Mouse (Mus musculus) heart, embryonic 10.5 days (tissue): ENCODE results near the gene Dcaf11. TPM values are rescaled to one million over a fixed set of nuclear protein-coding genes. Genes with fewer than 3 reads are reported as not detected.
A peak's percentile ranks its signal among the peaks of the same experiment; 100 is the strongest.

Experiments used
- DNase-seq: peaks from one replicate; pipeline ENCODE4 v3.0.0-alpha.2; 2017; ENCODE audit warnings: low spot score
- H3K27ac ChIP-seq: fragments of 300-500 bp; sonication (generic); 2 replicates; pipeline ENCODE4 v1.5.1; 2016; ENCODE audit warnings: mild to moderate bottlenecking
- H3K27me3 ChIP-seq: fragments of 300-500 bp; sonication (generic); 2 replicates; pipeline ENCODE4 v1.6.1; 2016; ENCODE audit warnings: mild to moderate bottlenecking; ENCODE audit not compliant: poor library complexity, insufficient read depth, severe bottlenecking
- H3K36me3 ChIP-seq: fragments of 300-500 bp; sonication (generic); 2 replicates; pipeline ENCODE4 v1.6.1; 2016; ENCODE audit warnings: mild to moderate bottlenecking, moderate library complexity
- H3K4me1 ChIP-seq: fragments of 300-500 bp; sonication (generic); 2 replicates; pipeline ENCODE4 v1.6.1; 2016; ENCODE audit warnings: mild to moderate bottlenecking
- H3K4me3 ChIP-seq: fragments of 300-500 bp; sonication (generic); 2 replicates; pipeline ENCODE4 v1.5.1; 2016; ENCODE audit warnings: mild to moderate bottlenecking, moderate library complexity
- H3K9me3 ChIP-seq: fragments of 300-500 bp; sonication (generic); 2 replicates; pipeline ENCODE4 v1.6.1; 2016; ENCODE audit warnings: mild to moderate bottlenecking, moderate library complexity
- WGBS: fragments of 180-500 bp; shearing (Covaris S2); methylation state at CpG from one replicate; pipeline ENCODE4 v1.1.7; 2016; 5-methylcytosine and 5-hydroxymethylcytosine counted together
- polyA plus RNA-seq: library from polyadenylated mRNA; unstranded; fragments of >200 nt; fragmentation: Nextera tagmentation; extraction: Ambion mirVana; gene quantifications from 2 replicates; pipeline ENCODE4 v1.2.1, GENCODE M21; 2016

Gene Dcaf11
- polyA plus RNA-seq: 69.9 and 75.2 TPM in 2 replicates

- peaks cover 16% of the 10 kb centered on the region for H3K4me1 ChIP-seq
- no peaks in the 10 kb centered on the region for H3K27me3 ChIP-seq
- peaks cover 23% of the 10 kb centered on the region for H3K36me3 ChIP-seq
- no peaks in the 10 kb centered on the region for H3K9me3 ChIP-seq
- peak within 1 kb of the TSS; percentile 77 for H3K4me3 ChIP-seq
- H3K27ac ChIP-seq: peak within 1 kb of the TSS; percentile 98
- under 1% methylated on average over 27 of the region's 27 CpGs for WGBS
- DNase-seq: peak; percentile 97
These were observed at the start of gene Dcaf11 for GRCm38 (mm10) chr14:55559799-55560201. TSS of gene Dcaf11 (plus strand) at chr14:55560006.

- Histone ChIP-seq H3K27ac (no peak within 1 kb of the TSS), H3K36me3 (no peaks in the 10 kb centered on the region), H3K4me1 (peaks cover 31% of the 10 kb centered on the region), H3K4me3 (peak within 1 kb of the TSS; percentile 12; the same call in 1 of the 2 replicates), H3K27me3 (peaks cover 77% of the 10 kb centered on the region), H3K9me3 (no peaks in the 10 kb centered on the region)
- 61% methylated on average over 20 of the region's 22 CpGs for WGBS
- no peak for DNase-seq
These were observed 49.6 kb upstream of the Dcaf11 start, which contains the start of gene Cpne6 for GRCm38 (mm10) chr14:55510125-55510731. TSS of gene Cpne6 (plus strand) at chr14:55510445.

GRCm38 (mm10) chr14:55511037-55511436, 48.8 kb upstream of the Dcaf11 start:
- no peak for DNase-seq
- no peak overlapping the region; the same call in 1 of the 2 replicates for H3K4me3 ChIP-seq
- peaks cover 31% of the 10 kb centered on the region for H3K4me1 ChIP-seq
- no peaks in the 10 kb centered on the region for H3K9me3 ChIP-seq
- H3K36me3 ChIP-seq: no peaks in the 10 kb centered on the region
- WGBS: 49% methylated on average over 7 of the region's 7 CpGs
- H3K27ac ChIP-seq: no peak overlapping the region
- H3K27me3 ChIP-seq: peaks cover 85% of the 10 kb centered on the region

GRCm38 (mm10) chr14:55513927-55514326, 45.9 kb upstream of the Dcaf11 start:
- DNase-seq: no peak
- H3K4me3 ChIP-seq: no peak overlapping the region
- WGBS: 32% methylated on average over 10 of the region's 10 CpGs
- peaks cover 90% of the 10 kb centered on the region for H3K27me3 ChIP-seq
- peaks cover 39% of the 10 kb centered on the region for H3K4me1 ChIP-seq
- H3K36me3 ChIP-seq: no peaks in the 10 kb centered on the region
- H3K9me3 ChIP-seq: no peaks in the 10 kb centered on the region
- H3K27ac ChIP-seq: no peak overlapping the region; the same call in 1 of the 2 replicates

- Histone ChIP-seq H3K9me3 (no peaks in the 10 kb centered on the region), H3K4me1 (peaks cover 39% of the 10 kb centered on the region), H3K36me3 (no peaks in the 10 kb centered on the region), H3K4me3 (no peak overlapping the region), H3K27ac (no peak overlapping the region), H3K27me3 (peaks cover 99% of the 10 kb centered on the region)
- 86% methylated on average over 4 of the region's 4 CpGs for WGBS
- DNase-seq: no peak
These were observed 44.0 kb upstream of the Dcaf11 start for GRCm38 (mm10) chr14:55515846-55516245.

GRCm38 (mm10) chr14:55518897-55519296, 40.9 kb upstream of the Dcaf11 start:
- Histone ChIP-seq H3K4me1 (peaks cover 26% of the 10 kb centered on the region), H3K27ac (no peak overlapping the region), H3K4me3 (no peak overlapping the region), H3K27me3 (peaks cover 99% of the 10 kb centered on the region), H3K36me3 (no peaks in the 10 kb centered on the region), H3K9me3 (no peaks in the 10 kb centered on the region)
- DNase-seq: no peak
- 65% methylated on average over 2 of the region's 2 CpGs for WGBS

- Histone ChIP-seq H3K27me3 (peaks cover 99% of the 10 kb centered on the region), H3K4me1 (peaks cover 28% of the 10 kb centered on the region), H3K36me3 (no peaks in the 10 kb centered on the region), H3K4me3 (no peak overlapping the region), H3K27ac (no peak overlapping the region), H3K9me3 (no peaks in the 10 kb centered on the region)
- no peak for DNase-seq
- 44% methylated on average over 4 of the region's 4 CpGs for WGBS
These were observed 40.2 kb upstream of the Dcaf11 start for GRCm38 (mm10) chr14:55519604-55520003.

- no peak for DNase-seq
- peaks cover 94% of the 10 kb centered on the region for H3K27me3 ChIP-seq
- peaks cover 33% of the 10 kb centered on the region for H3K4me1 ChIP-seq
- H3K36me3 ChIP-seq: no peaks in the 10 kb centered on the region
- under 1% methylated on average over 61 of the region's 61 CpGs for WGBS
- H3K4me3 ChIP-seq: peak overlapping the region; percentile 66
- H3K27ac ChIP-seq: peak overlapping the region; percentile 54; the same call in 1 of the 2 replicates
- no peaks in the 10 kb centered on the region for H3K9me3 ChIP-seq
These were observed 39.1 kb upstream of the Dcaf11 start for GRCm38 (mm10) chr14:55520451-55521361.

- Histone ChIP-seq H3K4me1 (peaks cover 24% of the 10 kb centered on the region), H3K4me3 (no peak overlapping the region), H3K36me3 (no peaks in the 10 kb centered on the region), H3K9me3 (no peaks in the 10 kb centered on the region), H3K27me3 (peaks cover 74% of the 10 kb centered on the region), H3K27ac (no peak overlapping the region)
- 33% methylated on average over 4 of the region's 4 CpGs for WGBS
- DNase-seq: no peak
These were observed 35.7 kb upstream of the Dcaf11 start for GRCm38 (mm10) chr14:55524062-55524461.

- no peak for DNase-seq
- H3K4me3 ChIP-seq: 0 out of 2 replicates have a peak within 1 kb of the TSS, but pooled peaks have one; percentile 15
- H3K36me3 ChIP-seq: no peaks in the 10 kb centered on the region
- H3K9me3 ChIP-seq: no peaks in the 10 kb centered on the region
- H3K27me3 ChIP-seq: peaks cover 74% of the 10 kb centered on the region
- H3K4me1 ChIP-seq: peaks cover 24% of the 10 kb centered on the region
- H3K27ac ChIP-seq: no peak within 1 kb of the TSS
- 8% methylated on average over 8 of the region's 8 CpGs for whole genome bisulfite sequencing
These were observed 35.0 kb upstream of the Dcaf11 start, which contains the start of gene Nrl for GRCm38 (mm10) chr14:55524785-55525184. TSS of gene Nrl (minus strand) at chr14:55524981.

- H3K9me3 ChIP-seq: no peaks in the 10 kb centered on the region
- H3K4me1 ChIP-seq: peaks cover 12% of the 10 kb centered on the region
- H3K27ac ChIP-seq: no peak overlapping the region
- 60% methylated on average over 2 of the region's 2 CpGs for WGBS
- H3K4me3 ChIP-seq: no peak overlapping the region
- no peaks in the 10 kb centered on the region for H3K36me3 ChIP-seq
- peaks cover 63% of the 10 kb centered on the region for H3K27me3 ChIP-seq
- DNase-seq: no peak
These were observed 33.1 kb upstream of the Dcaf11 start for GRCm38 (mm10) chr14:55526674-55527073.

GRCm38 (mm10) chr14:55527940-55528339, 31.9 kb upstream of the Dcaf11 start:
- peaks cover 12% of the 10 kb centered on the region for H3K4me1 ChIP-seq
- DNase-seq: no peak
- no peak overlapping the region for H3K4me3 ChIP-seq
- 15% methylated on average over 3 of the region's 3 CpGs for WGBS
- peaks cover 51% of the 10 kb centered on the region for H3K27me3 ChIP-seq
- no peak overlapping the region for H3K27ac ChIP-seq
- no peaks in the 10 kb centered on the region for H3K9me3 ChIP-seq
- H3K36me3 ChIP-seq: no peaks in the 10 kb centered on the region
